Mouse (Mus musculus): ENCODE measurements at regions not wholly inside any gene's neighbourhood (a gene's known extent, or its start where the extent isn't known, plus 50 kb on each side); places are given as distances from the start of the nearest gene placed in this dataset.
"Not testable (repeated sequence)": the region's sequence is repeated elsewhere in the genome, so short reads cannot be mapped to it uniquely, and the experiment has no call there.

- intact Hi-C loops (cut with DNase I), result loop anchor here (10.0 kb wide), 2 partner anchors 216 to 314 kb away; no protein-coding TSS in a partner anchor
- peak; percentile 78 to 89 for DNase-seq (ENCODE audit: low spot score in 2 of 2)
These were observed 151.6 kb upstream of the Palmd start for GRCm38 (mm10) chr3:117120086-117121055.

- intact Hi-C loops (cut with DNase I), result no loop called here
- no peak for DNase-seq (ENCODE audit: low spot score in 2 of 2)
These were observed 150.8 kb upstream of the Palmd start for GRCm38 (mm10) chr3:117119576-117119975.

- intact Hi-C loops (cut with DNase I), result no loop called here
- DNase-seq (ENCODE audit: low spot score in 2 of 2), result no peak
These were observed 149.1 kb upstream of the Palmd start for GRCm38 (mm10) chr3:117117838-117118237.

GRCm38 (mm10) chr3:117116210-117116609, 147.4 kb upstream of the Palmd start:
- intact Hi-C loops (cut with DNase I), result no loop called here
- no peak for DNase-seq (ENCODE audit: low spot score in 2 of 2)

GRCm38 (mm10) chr3:117112766-117113165, 144.0 kb upstream of the Palmd start:
- intact Hi-C loops (cut with DNase I), result no loop called here
- DNase-seq (ENCODE audit: low spot score in 2 of 2), result no peak

GRCm38 (mm10) chr3:117112304-117112703, 143.5 kb upstream of the Palmd start:
- intact Hi-C loops (cut with DNase I), result no loop called here
- DNase-seq (ENCODE audit: low spot score in 2 of 2), result no peak

GRCm38 (mm10) chr3:117108966-117109700, 140.3 kb upstream of the Palmd start:
- intact Hi-C loops (cut with DNase I), result no loop called here
- DNase-seq (ENCODE audit: low spot score in 2 of 2), result no peak

GRCm38 (mm10) chr3:117107986-117108385, 139.2 kb upstream of the Palmd start:
- intact Hi-C loops (cut with DNase I), result no loop called here
- DNase-seq (ENCODE audit: low spot score in 2 of 2), result no peak

GRCm38 (mm10) chr3:117107378-117107777, 138.6 kb upstream of the Palmd start:
- intact Hi-C loops (cut with DNase I), result no loop called here
- no peak for DNase-seq (ENCODE audit: low spot score in 2 of 2)

GRCm38 (mm10) chr3:117087646-117088045, 118.9 kb upstream of the Palmd start:
- intact Hi-C loops (cut with DNase I), result no loop called here
- peak; percentile 7 to 65 for DNase-seq (ENCODE audit: low spot score in 2 of 2)

- intact Hi-C loops (cut with DNase I), result no loop called here
- DNase-seq (ENCODE audit: low spot score in 2 of 2), result no peak
These were observed 107.9 kb upstream of the Palmd start for GRCm38 (mm10) chr3:117076734-117077133.

- DNase-seq (ENCODE audit: low spot score in 2 of 2), result no peak
- intact Hi-C loops (cut with DNase I), result no loop called here
These were observed 104.6 kb upstream of the Palmd start for GRCm38 (mm10) chr3:117073399-117073798.

- intact Hi-C loops (cut with DNase I), result no loop called here
- DNase-seq (ENCODE audit: low spot score in 2 of 2), result no peak
These were observed 104.2 kb upstream of the Palmd start for GRCm38 (mm10) chr3:117072998-117073397.

GRCm38 (mm10) chr3:117071851-117072250, 103.1 kb upstream of the Palmd start:
- DNase-seq (ENCODE audit: low spot score in 2 of 2), result no peak
- intact Hi-C loops (cut with DNase I), result no loop called here

GRCm38 (mm10) chr3:117067470-117068053, 98.8 kb upstream of the Palmd start:
- intact Hi-C loops (cut with DNase I), result no loop called here
- DNase-seq (ENCODE audit: low spot score in 2 of 2), result no peak

- intact Hi-C loops (cut with DNase I), result no loop called here
- DNase-seq (ENCODE audit: low spot score in 2 of 2), result no peak
These were observed 97.1 kb upstream of the Palmd start for GRCm38 (mm10) chr3:117065904-117066303.

- intact Hi-C loops (cut with DNase I), result no loop called here
- DNase-seq (ENCODE audit: low spot score in 2 of 2), result no peak
These were observed 93.0 kb upstream of the Palmd start for GRCm38 (mm10) chr3:117061831-117062230.

- intact Hi-C loops (cut with DNase I), result no loop called here
- no peak for DNase-seq (ENCODE audit: low spot score in 2 of 2)
These were observed 92.4 kb upstream of the Palmd start for GRCm38 (mm10) chr3:117061182-117061581.

GRCm38 (mm10) chr3:117054711-117055110, 85.9 kb upstream of the Palmd start:
- DNase-seq (ENCODE audit: low spot score in 2 of 2); intact Hi-C loops (cut with DNase I): not testable (repeated sequence)

- no peak for DNase-seq (ENCODE audit: low spot score in 2 of 2)
- intact Hi-C loops (cut with DNase I), result no loop called here
These were observed 82.6 kb upstream of the Palmd start for GRCm38 (mm10) chr3:117051431-117051830.
